Mouse (Mus musculus) stomach, postnatal 0 days (tissue): Measurements from ENCODE around the gene Sugct.

Source experiments
- CTCF ChIP-seq: IDR thresholded peaks from 2 replicates; pipeline ENCODE4 v1.5.1; 2016; ENCODE audit warnings: antibody characterized with exemption, low read depth, mild to moderate bottlenecking, moderate library complexity
- EP300 ChIP-seq: optimal IDR thresholded peaks from 2 replicates; pipeline ENCODE3; 2016; ENCODE audit warnings: antibody characterized with exemption

GRCm38 (mm10) chr13:17297462-17298005 is 397.8 kb downstream of the Sugct start:
- TF ChIP-seq CTCF: no peak
- TF ChIP-seq EP300: no peak
